Comparison of ENCODE assay signal across 8 mouse cellular contexts in the genomic region with DNA sequence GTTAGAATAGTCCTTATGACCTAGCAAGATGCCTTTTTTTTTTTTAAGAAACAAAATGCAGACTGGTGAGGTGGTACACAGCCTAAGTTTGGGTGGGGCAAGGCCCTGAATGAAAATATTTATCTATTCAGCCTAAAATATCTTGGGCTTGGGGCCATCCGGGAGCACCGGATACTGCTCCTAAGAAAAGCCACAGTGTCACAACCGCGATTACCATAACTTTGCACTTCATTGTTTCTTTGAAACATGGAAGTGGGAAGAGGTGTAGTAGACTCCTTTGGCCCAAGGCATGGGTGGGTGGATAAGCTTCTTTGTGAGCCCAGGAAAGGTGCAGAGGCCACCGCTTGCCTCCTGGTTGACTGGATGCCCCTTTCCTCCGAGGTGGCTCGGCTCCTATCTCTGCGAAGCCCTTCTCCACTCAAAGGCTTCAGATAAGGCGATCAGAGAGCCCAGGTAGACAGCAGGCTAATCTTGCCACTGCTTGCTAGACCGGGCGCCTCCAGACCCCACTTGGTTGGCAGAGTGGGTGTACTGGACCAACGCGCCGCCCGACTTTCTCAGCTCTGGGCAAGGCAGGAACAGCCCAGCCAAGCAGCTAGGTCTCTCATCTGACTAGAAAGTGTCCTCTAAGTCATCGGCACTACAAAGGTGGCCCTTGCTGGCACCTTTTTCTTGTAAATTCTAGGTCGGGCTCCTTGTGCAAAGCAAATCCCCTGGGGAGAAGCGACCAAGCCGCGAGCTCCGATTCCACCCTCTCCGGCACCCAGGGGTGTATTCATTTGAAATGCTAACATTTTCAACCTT. TPM values are rescaled to one million over a fixed set of nuclear protein-coding genes. Genes with fewer than 3 reads are reported as not detected.
DNase-seq lines count a peak whose midpoint lies in the region; ATAC-seq and TF ChIP-seq lines count a peak whose summit lies in the region.

No protein-coding gene starts in this region.

- H3K27me3 ChIP-seq in forebrain, embryonic 16.5 days (replicated peaks; ENCODE audit: control insufficient read depth, insufficient read depth, low read length): peaks cover 17% of the 10 kb centered on the region
- peaks cover 57% of the 10 kb centered on the region for H3K27me3 ChIP-seq in limb, embryonic 12.5 days
- H3K27me3 ChIP-seq in midbrain, postnatal 0 days (ENCODE audit: insufficient read depth, low read length): peaks cover 6% of the 10 kb centered on the region; the same call in 1 of the 2 replicates

- peak overlapping the region; percentile 56 for H3K4me3 ChIP-seq in forebrain, embryonic 16.5 days (replicated peaks; ENCODE audit: low read length)
- H3K4me3 ChIP-seq in limb, embryonic 12.5 days (replicated peaks): peak overlapping the region; percentile 52
- peak overlapping the region; percentile 44 for H3K4me3 ChIP-seq in midbrain, postnatal 0 days (ENCODE audit: low read depth, low read length)

- H3K36me3 ChIP-seq in forebrain, embryonic 16.5 days (ENCODE audit: control insufficient read depth, insufficient read depth): no peaks in the 10 kb centered on the region
- no peaks in the 10 kb centered on the region for H3K36me3 ChIP-seq in limb, embryonic 12.5 days
- no peaks in the 10 kb centered on the region for H3K36me3 ChIP-seq in midbrain, postnatal 0 days (ENCODE audit: insufficient read depth, low read length)

- H3K4me1 ChIP-seq in forebrain, embryonic 16.5 days (replicated peaks; ENCODE audit: control insufficient read depth, insufficient read depth, low read length): peaks cover 12% of the 10 kb centered on the region
- peaks cover 14% of the 10 kb centered on the region for H3K4me1 ChIP-seq in limb, embryonic 12.5 days (replicated peaks)
- H3K4me1 ChIP-seq in midbrain, postnatal 0 days (ENCODE audit: insufficient read depth, low read length): no peaks in the 10 kb centered on the region

- no peak for TF ChIP-seq CTCF in midbrain, postnatal 0 days (IDR thresholded peaks at IDR 0.05)

- 12% methylated on average over 22 of the region's 22 CpGs for WGBS in forebrain, embryonic 16.5 days
- 14% methylated on average over 22 of the region's 22 CpGs for WGBS in limb, embryonic 12.5 days
- 13% methylated on average over 22 of the region's 22 CpGs for WGBS in midbrain, postnatal 0 days

- no peak overlapping the region for H3K27ac ChIP-seq in forebrain, embryonic 16.5 days (ENCODE audit: low read length)
- no peak overlapping the region for H3K27ac ChIP-seq in limb, embryonic 12.5 days
- no peak overlapping the region for H3K27ac ChIP-seq in midbrain, postnatal 0 days (ENCODE audit: low read depth, low read length)

- H3K9ac ChIP-seq in forebrain, embryonic 16.5 days (replicated peaks; ENCODE audit: low read depth, low read length): no peak overlapping the region; the same call in 1 of the 2 replicates
- peak overlapping the region; percentile 55; the same call in 1 of the 2 replicates for H3K9ac ChIP-seq in limb, embryonic 12.5 days (replicated peaks)
- H3K9ac ChIP-seq in midbrain, postnatal 0 days (replicated peaks; ENCODE audit: low read length, poor library complexity, severe bottlenecking): no peak overlapping the region; the same call in 1 of the 2 replicates

- peak overlapping the region; percentile 93 for H3K4me2 ChIP-seq in forebrain, embryonic 16.5 days (ENCODE audit: low read length)
- peak overlapping the region; percentile 84 for H3K4me2 ChIP-seq in limb, embryonic 12.5 days
- peak overlapping the region; percentile 90 for H3K4me2 ChIP-seq in midbrain, postnatal 0 days (ENCODE audit: low read depth, low read length, poor library complexity, severe bottlenecking)

- DNase-seq in cerebellum, postnatal 10 days: peak; percentile 8 to 19
- DNase-seq in cerebellum, adult 9-10 months: no peak
- DNase-seq in adrenal gland, postnatal 14 days: peak; percentile 20
- DNase-seq in midbrain, postnatal 0 days (ENCODE audit: low spot score): no peak
- DNase-seq in MN1 (ENCODE audit: low spot score): no peak
- no peak for DNase-seq in cerebellum, adult 8-10 months

- no peaks in the 10 kb centered on the region for H3K9me3 ChIP-seq in forebrain, embryonic 16.5 days (ENCODE audit: control insufficient read depth, low read length)
- H3K9me3 ChIP-seq in limb, embryonic 12.5 days: peaks cover 12% of the 10 kb centered on the region; the same call in 1 of the 2 replicates
- no peaks in the 10 kb centered on the region for H3K9me3 ChIP-seq in midbrain, postnatal 0 days (ENCODE audit: low read length)

- peak; percentile 43; the same call in 1 of the 2 replicates for ATAC-seq in forebrain, embryonic 16.5 days
- ATAC-seq in limb, embryonic 12.5 days (ENCODE audit: insufficient number of reproducible peaks, insufficient read depth, low FRiP score, low TSS enrichment, low read depth): no peak
- no peak for ATAC-seq in midbrain, postnatal 0 days (ENCODE audit: low FRiP score)

RNA-seq across cellular contexts. Expression of a gene that starts 12.7 kb away (rescaled TPM):
- total RNA-seq in adrenal gland, postnatal 14 days (2021): 78.3 and 79.8 TPM in 2 replicates
- polyA plus RNA-seq in forebrain, embryonic 16.5 days (2015; fragmentation: Nextera tagmentation; extraction: Ambion mirVana): 18.8 and 21.9 TPM in 2 replicates
- 35.1 and 37.2 TPM in 2 replicates for polyA plus RNA-seq in limb, embryonic 12.5 days (2016; fragmentation: Nextera tagmentation; extraction: Ambion mirVana)
- 14.8 and 23.7 TPM in 2 replicates for total RNA-seq in midbrain, postnatal 0 days (2014; rRNA removed)
- polyA plus RNA-seq in midbrain, postnatal 0 days (2015; fragmentation: Nextera tagmentation; extraction: Ambion mirVana): 8.8 and 9.9 TPM in 2 replicates

Comparison
In these comparisons a context has a peak if more than half of its experiments do, and no peak if none do; other contexts are left out.
1. DNase-seq: peak in cerebellum, postnatal 10 days (2 of 2) and adrenal gland, postnatal 14 days (single experiment); none in cerebellum, adult 9-10 months (single experiment), midbrain, postnatal 0 days (single experiment), MN1 (single experiment) and cerebellum, adult 8-10 months (single experiment).
2. Peak in every context shown above with its lines, with median percentiles within 50 percentile points of each other: H3K4me2 ChIP-seq and H3K4me3 ChIP-seq.